Mouse (Mus musculus): ENCODE results near the gene Spock2.

DNA sequence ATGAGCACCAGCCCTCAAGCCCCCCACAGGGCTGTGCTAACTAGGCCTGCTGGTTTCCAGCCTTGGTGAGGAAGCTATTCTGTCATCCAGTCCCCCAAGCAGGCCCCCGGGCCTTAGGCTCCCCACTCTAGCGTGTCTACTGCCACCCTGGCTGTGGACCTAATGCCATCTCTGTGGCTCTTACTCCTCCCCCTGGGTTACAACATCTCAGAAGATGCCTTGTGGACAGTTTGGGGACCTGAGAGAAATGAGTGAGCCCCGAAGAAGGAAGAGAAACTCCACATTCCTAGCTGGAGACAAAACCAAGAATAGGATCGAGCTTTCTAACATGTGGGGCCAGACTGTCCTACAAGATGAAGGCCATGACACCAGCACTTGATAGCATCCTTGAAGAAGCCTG, 24.5 kb downstream of the Spock2 start:
- TF ChIP-seq CTCF (IDR thresholded peaks at IDR 0.05; ENCODE audit: low read depth): no peak
- no peak for TF ChIP-seq EP300 (IDR thresholded peaks at IDR 0.05; ENCODE audit: low read depth)
